Mouse (Mus musculus) embryonic facial prominence, embryonic 14.5 days (tissue): ENCODE results near the gene Atp2b2. TPM values are rescaled to one million over a fixed set of nuclear protein-coding genes. Genes with fewer than 3 reads are reported as not detected.

Experiments
- ATAC-seq: fragments of 200-750 bp; cut with Nextera tagmentation; 2 replicates; pipeline ENCODE4 v1.8.0; 2017; ENCODE audit warnings: low read depth, moderate number of reproducible peaks, moderate TSS enrichment
- DNase-seq: peaks from one replicate; pipeline ENCODE4 v3.0.0-alpha.2; 2015; ENCODE audit warnings: low spot score
- H3K27ac ChIP-seq: fragments of 300-500 bp; sonication (generic); replicated peaks from 2 replicates; pipeline ENCODE4 v1.5.1; 2014; ENCODE audit warnings: low read depth, mild to moderate bottlenecking, low read length, moderate library complexity
- H3K27me3 ChIP-seq: fragments of 300-500 bp; sonication (generic); replicated peaks from 2 replicates; pipeline ENCODE4 v1.6.1; 2014; ENCODE audit warnings: low read length; ENCODE audit not compliant: control insufficient read depth, insufficient read depth
- H3K36me3 ChIP-seq: fragments of 300-500 bp; sonication (generic); 2 replicates; pipeline ENCODE4 v1.6.1; 2014; ENCODE audit warnings: low read length, mixed read lengths; ENCODE audit not compliant: control insufficient read depth, insufficient read depth
- H3K4me1 ChIP-seq: fragments of 300-500 bp; sonication (generic); 2 replicates; pipeline ENCODE4 v1.6.1; 2014; ENCODE audit warnings: antibody characterized with exemption, low read length; ENCODE audit not compliant: control insufficient read depth, insufficient read depth
- H3K4me2 ChIP-seq: fragments of 300-500 bp; sonication (generic); 2 replicates; pipeline ENCODE4 v1.6.1; 2014; ENCODE audit warnings: low read depth, mild to moderate bottlenecking, low read length, moderate library complexity, mixed read lengths
- H3K4me3 ChIP-seq: fragments of 300-500 bp; sonication (generic); 2 replicates; pipeline ENCODE4 v1.5.1; 2014; ENCODE audit warnings: low read depth, mild to moderate bottlenecking, low read length
- H3K9ac ChIP-seq: fragments of 300-500 bp; sonication (generic); 2 replicates; pipeline ENCODE4 v1.6.1; 2014; ENCODE audit warnings: low read depth, mild to moderate bottlenecking, low read length, moderate library complexity, mixed read lengths
- H3K9me3 ChIP-seq: fragments of 300-500 bp; sonication (generic); 2 replicates; pipeline ENCODE4 v1.6.1; 2016; ENCODE audit warnings: low read length; ENCODE audit not compliant: control insufficient read depth
- WGBS: fragments of 180-500 bp; shearing (Covaris S2); extraction: QIAGEN DNeasy Blood & Tissue Kit; methylation state at CpG from one replicate; pipeline ENCODE4 v1.1.7; 2014; 5-methylcytosine and 5-hydroxymethylcytosine counted together
- polyA plus RNA-seq: library from polyadenylated mRNA; unstranded; fragments of >200 nt; fragmentation: Nextera tagmentation; extraction: Ambion mirVana; gene quantifications from 2 replicates; pipeline ENCODE4 v1.2.1, GENCODE M21; 2014

Gene Atp2b2
- 1.4 and 1.7 TPM in 2 replicates for polyA plus RNA-seq

DNA sequence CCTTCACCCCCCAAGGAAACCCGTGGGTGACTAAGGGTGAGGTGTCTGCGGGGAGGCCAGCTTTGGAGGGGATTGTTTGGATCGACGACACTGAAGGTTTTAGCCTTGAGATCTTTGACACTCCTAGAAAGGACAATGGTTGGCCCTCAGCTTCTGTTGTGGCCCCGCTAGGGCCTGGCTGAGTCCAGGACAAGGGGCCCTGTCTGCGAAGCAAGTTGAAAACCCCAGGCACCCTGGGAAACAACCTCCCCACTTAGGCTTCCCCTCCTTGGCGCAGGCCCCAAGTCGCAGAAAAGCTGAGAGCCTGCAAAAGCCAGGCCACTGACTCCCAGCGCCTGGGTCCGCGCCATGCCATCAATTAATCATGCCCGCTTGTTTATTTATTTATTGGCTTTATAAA is at the start of gene Atp2b2:
Gene Atp2b2, minus strand, starts transcription at position 282 of the 400 bp plus-strand sequence.
- DNase-seq (no peak), ATAC-seq (no peak)
- Histone ChIP-seq H3K9me3 (no peaks in the 10 kb centered on the region), H3K27ac (no peak within 1 kb of the TSS), H3K27me3 (peaks cover 64% of the 10 kb centered on the region), H3K4me3 (peak within 1 kb of the TSS; percentile 44), H3K4me1 (no peaks in the 10 kb centered on the region), H3K4me2 (peak within 1 kb of the TSS; percentile 81), H3K9ac (peak within 1 kb of the TSS; percentile 53), H3K36me3 (no peaks in the 10 kb centered on the region)
- 20% methylated on average over 12 of the region's 12 CpGs for WGBS

DNA sequence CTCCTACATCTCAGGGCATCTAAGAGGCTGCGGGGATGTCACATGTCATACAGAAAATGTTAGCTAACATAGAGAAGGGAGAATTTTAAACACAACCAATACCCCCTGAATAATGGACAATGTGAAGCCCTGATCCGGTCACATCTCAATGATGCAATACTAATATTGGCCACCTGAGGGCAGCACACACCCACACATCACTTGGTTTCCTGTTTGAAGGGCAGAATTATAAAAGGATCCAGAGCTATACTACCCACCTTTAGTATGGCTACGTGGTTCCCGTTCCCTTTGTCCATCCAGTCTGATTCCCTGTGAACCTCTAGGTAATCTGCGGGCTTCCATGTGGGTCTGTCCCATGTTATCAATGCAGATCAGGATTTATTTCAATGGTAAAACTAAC is 47.2 kb upstream of the Atp2b2 start:
- DNase-seq (peak; percentile 16), ATAC-seq (no peak)
- Histone ChIP-seq H3K36me3 (no peaks in the 10 kb centered on the region), H3K27ac (no peak overlapping the region), H3K4me1 (no peaks in the 10 kb centered on the region), H3K27me3 (no peaks in the 10 kb centered on the region), H3K9me3 (no peaks in the 10 kb centered on the region), H3K9ac (no peak overlapping the region), H3K4me3 (no peak overlapping the region), H3K4me2 (no peak overlapping the region)
- 13% methylated on average over 5 of the region's 5 CpGs for WGBS

DNA sequence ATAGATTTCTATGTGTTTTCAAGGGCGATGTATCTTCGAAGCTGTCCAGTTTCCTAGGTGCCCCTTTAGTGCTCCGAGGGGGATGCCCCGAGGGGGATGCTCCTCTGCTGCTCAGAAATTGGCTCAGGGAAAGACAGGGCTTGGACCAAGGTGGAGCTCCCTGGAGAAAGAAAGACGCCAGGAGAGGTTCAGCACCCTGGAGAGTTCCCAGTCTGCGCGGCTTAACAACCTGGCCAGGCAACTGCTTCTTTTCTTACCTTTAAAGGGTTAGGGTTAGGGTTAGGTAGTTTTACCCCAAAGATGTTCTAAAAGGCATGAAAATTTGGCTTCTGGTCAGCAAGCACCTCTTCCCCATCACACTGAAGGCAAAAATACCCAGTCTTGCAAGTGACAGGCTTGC is 44.7 kb upstream of the Atp2b2 start:
- H3K27ac ChIP-seq = no peak overlapping the region
- no peak overlapping the region for H3K4me3 ChIP-seq
- no peak overlapping the region for H3K9ac ChIP-seq
- H3K36me3 ChIP-seq = no peaks in the 10 kb centered on the region
- 20% methylated on average over 7 of the region's 7 CpGs for WGBS
- ATAC-seq (no peak), DNase-seq (peak; percentile 51)
- no peaks in the 10 kb centered on the region for H3K9me3 ChIP-seq
- H3K4me2 ChIP-seq = no peak overlapping the region
- no peaks in the 10 kb centered on the region for H3K27me3 ChIP-seq
- H3K4me1 ChIP-seq = no peaks in the 10 kb centered on the region

DNA sequence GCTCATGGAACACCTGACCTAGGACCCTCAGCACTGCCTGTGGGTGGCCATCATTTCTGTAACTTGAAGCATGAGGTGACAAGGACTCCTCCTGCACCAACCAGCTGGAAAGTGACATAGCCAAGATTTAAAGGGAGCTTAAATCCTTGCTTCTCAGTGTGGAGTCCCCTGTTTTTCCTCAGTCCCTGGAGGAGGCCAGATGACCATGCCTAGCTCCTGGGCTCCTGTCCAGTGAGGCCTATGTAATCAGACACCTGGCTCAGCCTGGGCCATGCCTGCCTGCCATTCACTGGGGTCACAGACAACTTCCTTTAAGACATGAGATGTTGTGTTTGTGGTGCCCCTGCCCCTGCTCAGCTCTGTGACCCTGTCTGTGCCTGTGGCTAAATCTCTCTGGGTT is 36.1 kb upstream of the Atp2b2 start:
- no peak for ATAC-seq
- Histone ChIP-seq H3K4me1 (no peaks in the 10 kb centered on the region), H3K36me3 (no peaks in the 10 kb centered on the region)

DNA sequence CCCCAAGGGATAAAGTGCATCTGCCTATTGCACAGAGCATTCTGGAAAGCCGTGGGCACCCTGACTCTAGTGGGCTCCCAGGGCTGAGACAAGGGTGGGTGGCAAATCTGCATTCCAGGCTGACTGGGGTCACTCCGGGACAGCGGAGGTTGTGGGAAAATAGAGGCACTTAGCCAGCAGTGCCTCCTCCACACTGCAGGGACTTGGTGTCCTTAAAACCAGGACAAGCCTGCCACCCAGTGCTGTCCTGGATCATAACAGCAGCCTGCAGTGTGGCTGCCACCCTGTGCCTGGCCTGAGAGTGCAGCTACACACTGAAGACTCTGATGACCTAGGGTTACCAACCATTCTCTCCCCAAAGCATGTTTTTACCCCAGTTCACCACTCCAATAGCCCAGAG is 34.1 kb upstream of the Atp2b2 start:
- no peak overlapping the region for H3K9ac ChIP-seq
- H3K36me3 ChIP-seq = no peaks in the 10 kb centered on the region
- H3K4me1 ChIP-seq = no peaks in the 10 kb centered on the region
- H3K4me2 ChIP-seq = no peak overlapping the region
- DNase-seq (peak; percentile 13), ATAC-seq (0 out of 2 replicates have a peak, but pooled peaks have one; percentile 41)
- H3K4me3 ChIP-seq = no peak overlapping the region
- H3K27ac ChIP-seq = no peak overlapping the region
- H3K9me3 ChIP-seq = no peaks in the 10 kb centered on the region
- 50% methylated on average over 3 of the region's 3 CpGs for WGBS
- no peaks in the 10 kb centered on the region for H3K27me3 ChIP-seq

More for the DNA sequence above, 36.1 kb upstream of the Atp2b2 start:
- DNase-seq = no peak
- H3K4me3 ChIP-seq = no peak overlapping the region
- no peak overlapping the region for H3K4me2 ChIP-seq
- no peak overlapping the region for H3K27ac ChIP-seq
- no peaks in the 10 kb centered on the region for H3K9me3 ChIP-seq
- no peaks in the 10 kb centered on the region for H3K27me3 ChIP-seq
- no peak overlapping the region for H3K9ac ChIP-seq

DNA sequence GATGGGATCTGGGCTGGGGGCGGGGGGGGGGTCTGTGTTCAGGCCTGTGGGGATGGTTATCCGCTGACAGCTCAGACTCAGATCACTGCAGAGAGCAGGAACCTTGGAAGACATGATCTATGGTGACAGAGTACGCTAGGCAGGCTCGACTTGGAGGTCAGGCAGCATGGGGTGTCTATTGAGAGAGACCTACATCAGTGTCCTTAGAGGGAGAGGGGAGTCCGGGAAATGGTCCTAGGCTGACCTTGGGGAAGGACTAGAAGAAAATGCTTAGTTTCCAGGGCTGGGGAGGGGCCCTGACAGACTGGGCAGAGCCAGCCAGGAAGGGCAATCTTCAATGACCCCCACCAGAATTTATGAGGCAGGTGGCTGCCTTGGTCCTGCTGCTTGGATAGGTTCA is 33.6 kb upstream of the Atp2b2 start:
- WGBS = 62% methylated on average over 5 of the region's 5 CpGs
- DNase-seq (no peak), ATAC-seq (no peak)
- no peaks in the 10 kb centered on the region for H3K9me3 ChIP-seq
- no peaks in the 10 kb centered on the region for H3K4me1 ChIP-seq
- H3K4me3 ChIP-seq = no peak overlapping the region
- H3K27ac ChIP-seq = no peak overlapping the region
- H3K9ac ChIP-seq = no peak overlapping the region
- H3K36me3 ChIP-seq = no peaks in the 10 kb centered on the region
- H3K4me2 ChIP-seq = no peak overlapping the region
- no peaks in the 10 kb centered on the region for H3K27me3 ChIP-seq

DNA sequence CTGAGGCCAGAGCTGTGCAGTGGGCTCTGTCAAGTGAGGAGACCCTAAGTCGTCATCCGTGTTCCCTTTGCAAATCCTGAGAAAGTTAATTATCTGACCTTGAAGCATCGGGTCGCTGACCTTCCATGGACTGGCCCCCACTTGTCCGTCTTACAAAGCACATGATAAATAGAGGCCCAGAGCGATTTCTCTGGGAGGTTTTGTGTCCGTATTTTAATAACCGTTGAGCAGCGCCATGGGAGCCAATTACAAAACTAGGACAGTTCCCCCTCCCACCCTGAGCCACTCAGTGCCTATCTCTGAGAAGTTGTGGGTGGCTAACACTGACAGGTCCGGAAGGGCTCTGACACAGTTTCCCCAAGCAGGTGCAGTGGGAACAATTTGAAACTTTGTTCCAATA is 32.5 kb upstream of the Atp2b2 start:
- no peak for ATAC-seq
- H3K36me3 ChIP-seq = no peaks in the 10 kb centered on the region
- H3K27ac ChIP-seq = no peak overlapping the region
- peak; percentile 6 for DNase-seq
- no peaks in the 10 kb centered on the region for H3K9me3 ChIP-seq
- 71% methylated on average over 10 of the region's 10 CpGs for WGBS
- no peaks in the 10 kb centered on the region for H3K4me1 ChIP-seq
- no peaks in the 10 kb centered on the region for H3K27me3 ChIP-seq
- H3K9ac ChIP-seq = no peak overlapping the region
- H3K4me3 ChIP-seq = no peak overlapping the region
- no peak overlapping the region for H3K4me2 ChIP-seq

DNA sequence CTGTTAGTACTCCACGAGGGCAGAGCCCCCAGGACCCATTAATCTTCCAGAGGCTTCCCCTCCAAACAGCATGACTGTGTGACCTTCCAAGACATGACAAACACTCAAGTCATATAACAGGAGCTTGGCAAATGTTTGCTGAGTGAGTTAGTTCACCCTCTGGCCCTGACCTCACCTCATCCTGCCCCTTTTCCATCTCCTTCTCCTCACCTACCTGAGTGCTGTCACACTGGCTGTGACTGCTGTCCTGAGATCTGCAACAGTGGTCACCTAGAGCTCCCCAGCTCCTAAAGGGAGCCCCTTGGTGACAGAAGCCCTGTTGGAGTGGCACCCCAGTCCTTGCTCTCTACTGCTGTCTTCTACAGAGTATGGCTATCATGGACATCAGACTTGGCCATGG is 31.8 kb upstream of the Atp2b2 start:
- Histone ChIP-seq H3K4me2 (no peak overlapping the region), H3K36me3 (no peaks in the 10 kb centered on the region), H3K4me1 (no peaks in the 10 kb centered on the region), H3K27me3 (no peaks in the 10 kb centered on the region), H3K9ac (no peak overlapping the region), H3K4me3 (no peak overlapping the region), H3K27ac (no peak overlapping the region), H3K9me3 (no peaks in the 10 kb centered on the region)
- WGBS = 55% methylated on average over 1 of the region's 1 CpGs
- no peak for DNase-seq
- no peak for ATAC-seq

DNA sequence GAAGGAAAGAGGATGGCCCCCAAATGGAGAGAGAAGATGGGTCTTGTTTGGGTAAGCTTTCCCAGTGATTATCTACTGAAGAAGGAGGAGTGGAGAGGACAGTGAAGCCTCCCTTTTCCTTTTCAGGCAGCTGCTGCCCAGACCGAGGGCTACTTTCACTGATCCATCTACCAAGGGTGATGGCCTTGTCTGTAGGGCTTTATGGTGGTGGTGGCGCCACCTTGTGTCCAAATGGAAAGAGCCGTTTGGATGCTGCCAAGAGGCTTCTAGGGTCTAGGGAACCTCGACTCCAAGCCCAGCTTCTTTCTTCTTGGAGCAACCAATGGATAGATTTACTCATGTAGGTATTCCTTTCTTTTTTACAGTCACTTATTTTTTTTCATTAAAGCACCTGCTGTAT is 29.2 kb upstream of the Atp2b2 start:
- no peaks in the 10 kb centered on the region for H3K27me3 ChIP-seq
- no peaks in the 10 kb centered on the region for H3K9me3 ChIP-seq
- no peaks in the 10 kb centered on the region for H3K36me3 ChIP-seq
- WGBS = 7% methylated on average over 4 of the region's 4 CpGs
- no peaks in the 10 kb centered on the region for H3K4me1 ChIP-seq
- DNase-seq = peak; percentile 42
- H3K9ac ChIP-seq = no peak overlapping the region
- H3K27ac ChIP-seq = no peak overlapping the region
- no peak for ATAC-seq
- no peak overlapping the region for H3K4me3 ChIP-seq
- H3K4me2 ChIP-seq = no peak overlapping the region
